Mouse (Mus musculus) activated CD4-positive, CD25-positive, alpha-beta regulatory T cell, adult 4 months (primary cell): ENCODE results near the gene Tango6. TPM values are rescaled to one million over a fixed set of nuclear protein-coding genes. Genes with fewer than 3 reads are reported as not detected.

Experiments used
- ATAC-seq: one replicate; pipeline ENCODE4 v1.8.0; 2017
- polyA plus RNA-seq, 2 experiments: library from polyadenylated mRNA; unstranded; fragments of 100-300 nt; shearing (Covaris generic); gene quantifications; one replicate each; pipeline ENCODE4 v1.2.1; 2017

The Tango6 gene
- polyA plus RNA-seq, 2 experiments from 2014 or later: 5.7 to 6.3 TPM

GRCm38 (mm10) chr8:106701360-106701759, 18.5 kb downstream of the Tango6 start:
- ATAC-seq: no peak

GRCm38 (mm10) chr8:106704199-106704900, 21.5 kb downstream of the Tango6 start:
- ATAC-seq: no peak

GRCm38 (mm10) chr8:106704901-106705321, 22.0 kb downstream of the Tango6 start:
- ATAC-seq: no peak

GRCm38 (mm10) chr8:106706194-106706593, 23.3 kb downstream of the Tango6 start:
- ATAC-seq: no peak

GRCm38 (mm10) chr8:106710002-106710401, 27.1 kb downstream of the Tango6 start:
- ATAC-seq: no peak

GRCm38 (mm10) chr8:106712487-106712886, 29.6 kb downstream of the Tango6 start:
- no peak for ATAC-seq

GRCm38 (mm10) chr8:106714297-106714696, 31.4 kb downstream of the Tango6 start:
- ATAC-seq: no peak

- ATAC-seq: no peak
Observed at GRCm38 (mm10) chr8:106718091-106718500, 35.2 kb downstream of the Tango6 start.

GRCm38 (mm10) chr8:106720921-106721320, 38.1 kb downstream of the Tango6 start:
- no peak for ATAC-seq

GRCm38 (mm10) chr8:106722453-106722852, 39.6 kb downstream of the Tango6 start:
- ATAC-seq: no peak

GRCm38 (mm10) chr8:106723921-106724320, 41.1 kb downstream of the Tango6 start:
- no peak for ATAC-seq

GRCm38 (mm10) chr8:106726551-106726950, 43.7 kb downstream of the Tango6 start:
- no peak for ATAC-seq

GRCm38 (mm10) chr8:106727241-106727835, 44.5 kb downstream of the Tango6 start:
- ATAC-seq: no peak

- no peak for ATAC-seq
Observed at GRCm38 (mm10) chr8:106727889-106728288, 45.0 kb downstream of the Tango6 start.

GRCm38 (mm10) chr8:106732921-106733320, 50.1 kb downstream of the Tango6 start:
- no peak for ATAC-seq

GRCm38 (mm10) chr8:106733703-106734102, 50.8 kb downstream of the Tango6 start:
- ATAC-seq: no peak

- no peak for ATAC-seq
Observed at GRCm38 (mm10) chr8:106734222-106734621, 51.4 kb downstream of the Tango6 start.

GRCm38 (mm10) chr8:106736861-106737662, 54.2 kb downstream of the Tango6 start:
- no peak for ATAC-seq

- no peak for ATAC-seq
Observed at GRCm38 (mm10) chr8:106737846-106738245, 55.0 kb downstream of the Tango6 start.

GRCm38 (mm10) chr8:106742321-106742720, 59.5 kb downstream of the Tango6 start:
- no peak for ATAC-seq

GRCm38 (mm10) chr8:106743361-106743760, 60.5 kb downstream of the Tango6 start:
- no peak for ATAC-seq

- ATAC-seq: no peak
Observed at GRCm38 (mm10) chr8:106753436-106753835, 70.6 kb downstream of the Tango6 start.

- ATAC-seq: no peak
Observed at GRCm38 (mm10) chr8:106761317-106761716, 78.4 kb downstream of the Tango6 start.
